Mouse (Mus musculus): ENCODE measurements around the gene Elmo1. TPM values are rescaled to one million over a fixed set of nuclear protein-coding genes. Genes with fewer than 3 reads are reported as not detected.

Gene Elmo1
- polyA plus RNA-seq, 1 experiment: 0.40 TPM

DNA sequence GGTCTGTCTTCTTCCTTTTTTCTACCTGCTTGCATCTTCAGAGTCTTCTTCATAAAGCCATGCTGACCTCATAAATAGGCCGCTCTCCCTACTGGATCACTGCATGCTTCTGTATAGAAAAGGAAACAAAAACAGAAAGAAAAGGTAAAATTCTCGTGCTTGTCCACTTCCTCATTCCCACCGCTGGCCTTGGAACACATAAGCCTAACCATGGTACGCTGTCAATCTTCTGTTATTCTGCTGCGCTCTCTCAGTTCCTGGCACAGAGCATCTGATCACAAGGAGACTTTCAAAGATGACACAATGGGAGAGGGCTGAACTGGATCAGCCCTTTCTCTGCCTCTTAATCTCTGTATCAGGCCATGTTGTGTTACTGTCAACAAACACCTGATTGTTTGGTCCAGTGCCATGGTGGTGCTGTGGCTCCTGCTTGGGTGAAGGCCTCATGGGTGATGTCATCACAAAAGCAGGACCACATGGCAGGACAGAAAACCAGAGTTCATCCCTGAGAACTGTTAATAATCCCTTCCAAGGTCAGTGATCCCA lies 17.6 kb downstream of the Elmo1 start:
- H3K4me2 ChIP-seq (ENCODE audit: low read depth): no peak overlapping the region
- H3K4me3 ChIP-seq: no peak overlapping the region
- no peak for TF ChIP-seq REST (IDR thresholded peaks at IDR 0.05; ENCODE audit: insufficient read depth, insufficient read length)
- TF ChIP-seq TCF12 (IDR thresholded peaks at IDR 0.05; ENCODE audit: insufficient read depth, poor library complexity, severe bottlenecking): no peak
- no peak for TF ChIP-seq POLR2AphosphoS2 (IDR thresholded peaks at IDR 0.05; ENCODE audit: insufficient read length, low read depth)
- no peak for TF ChIP-seq USF1 (IDR thresholded peaks at IDR 0.05; ENCODE audit: low read depth)
- no peak for TF ChIP-seq MYOD1 (IDR thresholded peaks at IDR 0.05; ENCODE audit: control insufficient read depth in 1 of 3, insufficient read length in 2 of 3, low read depth in 2 of 3)
- TF ChIP-seq TCF3 (IDR thresholded peaks at IDR 0.05; ENCODE audit: insufficient read length, low read depth): no peak
- no peak for TF ChIP-seq MYOG (IDR thresholded peaks at IDR 0.05; ENCODE audit: control insufficient read depth in 1 of 3, insufficient read depth in 1 of 3, insufficient read length in 2 of 3, low read depth in 2 of 3)
- no peak for TF ChIP-seq E2F4 (IDR thresholded peaks at IDR 0.05; ENCODE audit: insufficient read depth)
- no peak for TF ChIP-seq MAX (IDR thresholded peaks at IDR 0.05; ENCODE audit: low read depth)
- no peak for TF ChIP-seq POLR2A (IDR thresholded peaks at IDR 0.05; ENCODE audit: insufficient read length, low read depth)
- TF ChIP-seq CEBPB (IDR thresholded peaks at IDR 0.05; ENCODE audit: insufficient read depth, poor library complexity, severe bottlenecking): no peak
- TF ChIP-seq SRF (IDR thresholded peaks at IDR 0.05; ENCODE audit: control insufficient read depth, insufficient read length, low read depth): no peak
- H3ac ChIP-seq (ENCODE audit: control insufficient read depth, insufficient read length): no peak overlapping the region
- H3K79me2 ChIP-seq (ENCODE audit: control insufficient read depth, insufficient read depth): no peaks in the 10 kb centered on the region
- H3K36me3 ChIP-seq (ENCODE audit: control insufficient read depth, insufficient read depth): no peaks in the 10 kb centered on the region
- no peaks in the 10 kb centered on the region for H3K27me3 ChIP-seq (ENCODE audit: control insufficient read depth, insufficient read depth, insufficient read length)

DNA sequence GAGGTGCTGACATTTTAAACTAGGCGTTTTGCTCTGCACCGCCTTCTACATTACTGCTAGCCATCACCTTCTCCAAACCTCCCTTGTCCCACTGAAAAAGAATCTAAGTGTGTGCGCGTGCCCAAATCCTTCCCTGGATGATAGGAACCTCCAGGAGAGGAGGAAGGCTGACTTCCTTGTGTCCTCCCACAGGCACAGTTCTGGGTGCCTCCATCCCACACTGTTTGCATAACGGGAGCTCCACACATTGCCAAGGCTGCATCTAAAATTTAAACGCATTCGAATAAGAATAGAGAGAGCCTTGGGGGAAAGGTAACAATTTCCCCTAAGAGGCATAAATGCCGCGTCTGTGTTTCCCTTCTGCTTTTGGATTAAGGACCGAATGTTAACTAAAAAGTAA lies 18.6 kb downstream of the Elmo1 start:
- Histone ChIP-seq H3K4me3 (no peak overlapping the region), H3K4me2 (ENCODE audit: low read depth) (no peak overlapping the region), H3K79me2 (ENCODE audit: control insufficient read depth, insufficient read depth) (no peaks in the 10 kb centered on the region), H3K36me3 (ENCODE audit: control insufficient read depth, insufficient read depth) (no peaks in the 10 kb centered on the region), H3K27me3 (ENCODE audit: control insufficient read depth, insufficient read depth, insufficient read length) (no peaks in the 10 kb centered on the region), H3ac (ENCODE audit: control insufficient read depth, insufficient read length) (no peak overlapping the region)
- TF ChIP-seq POLR2AphosphoS2 (IDR thresholded peaks at IDR 0.05; ENCODE audit: insufficient read length, low read depth) (no peak), TCF3 (IDR thresholded peaks at IDR 0.05; ENCODE audit: insufficient read length, low read depth) (no peak), REST (IDR thresholded peaks at IDR 0.05; ENCODE audit: insufficient read depth, insufficient read length) (no peak), POLR2A (IDR thresholded peaks at IDR 0.05; ENCODE audit: insufficient read length, low read depth) (no peak), E2F4 (IDR thresholded peaks at IDR 0.05; ENCODE audit: insufficient read depth) (no peak), MAX (IDR thresholded peaks at IDR 0.05; ENCODE audit: low read depth) (no peak), USF1 (IDR thresholded peaks at IDR 0.05; ENCODE audit: low read depth) (no peak), TCF12 (IDR thresholded peaks at IDR 0.05; ENCODE audit: insufficient read depth, poor library complexity, severe bottlenecking) (no peak), MYOD1 (IDR thresholded peaks at IDR 0.05; ENCODE audit: control insufficient read depth in 1 of 3, insufficient read length in 2 of 3, low read depth in 2 of 3) (no peak), SRF (IDR thresholded peaks at IDR 0.05; ENCODE audit: control insufficient read depth, insufficient read length, low read depth) (no peak), MYOG (IDR thresholded peaks at IDR 0.05; ENCODE audit: control insufficient read depth in 1 of 3, insufficient read depth in 1 of 3, insufficient read length in 2 of 3, low read depth in 2 of 3) (no peak), CEBPB (IDR thresholded peaks at IDR 0.05; ENCODE audit: insufficient read depth, poor library complexity, severe bottlenecking) (no peak)

DNA sequence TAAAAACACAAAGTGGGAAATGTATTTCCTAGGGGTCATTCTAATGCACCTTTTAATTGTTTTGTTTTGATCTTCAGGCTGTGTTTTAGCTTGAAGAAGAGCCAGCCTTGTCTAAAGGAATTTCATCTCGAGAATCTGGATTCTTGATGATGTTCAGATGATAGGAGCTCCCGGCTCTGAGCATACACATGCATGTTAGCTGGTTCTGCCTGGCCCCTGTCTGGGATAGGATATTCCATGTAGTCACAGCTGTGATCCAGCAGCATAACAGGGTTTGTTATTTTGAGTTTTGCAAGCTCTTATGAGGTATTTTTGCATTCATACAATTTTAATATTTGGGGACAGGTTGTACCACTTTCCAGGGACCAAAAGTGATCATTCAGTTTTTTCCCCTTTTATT lies 19.1 kb downstream of the Elmo1 start:
- TF ChIP-seq TCF3 (IDR thresholded peaks at IDR 0.05; ENCODE audit: insufficient read length, low read depth) (no peak), MYOG (IDR thresholded peaks at IDR 0.05; ENCODE audit: control insufficient read depth in 1 of 3, insufficient read depth in 1 of 3, insufficient read length in 2 of 3, low read depth in 2 of 3) (no peak), POLR2A (IDR thresholded peaks at IDR 0.05; ENCODE audit: insufficient read length, low read depth) (no peak), TCF12 (IDR thresholded peaks at IDR 0.05; ENCODE audit: insufficient read depth, poor library complexity, severe bottlenecking) (no peak), MYOD1 (IDR thresholded peaks at IDR 0.05; ENCODE audit: control insufficient read depth in 1 of 3, insufficient read length in 2 of 3, low read depth in 2 of 3) (no peak), E2F4 (IDR thresholded peaks at IDR 0.05; ENCODE audit: insufficient read depth) (no peak), CEBPB (IDR thresholded peaks at IDR 0.05; ENCODE audit: insufficient read depth, poor library complexity, severe bottlenecking) (no peak), REST (IDR thresholded peaks at IDR 0.05; ENCODE audit: insufficient read depth, insufficient read length) (no peak), SRF (IDR thresholded peaks at IDR 0.05; ENCODE audit: control insufficient read depth, insufficient read length, low read depth) (no peak), MAX (IDR thresholded peaks at IDR 0.05; ENCODE audit: low read depth) (no peak), POLR2AphosphoS2 (IDR thresholded peaks at IDR 0.05; ENCODE audit: insufficient read length, low read depth) (no peak), USF1 (IDR thresholded peaks at IDR 0.05; ENCODE audit: low read depth) (no peak)
- Histone ChIP-seq H3ac (ENCODE audit: control insufficient read depth, insufficient read length) (no peak overlapping the region), H3K27me3 (ENCODE audit: control insufficient read depth, insufficient read depth, insufficient read length) (no peaks in the 10 kb centered on the region), H3K4me2 (ENCODE audit: low read depth) (no peak overlapping the region), H3K36me3 (ENCODE audit: control insufficient read depth, insufficient read depth) (no peaks in the 10 kb centered on the region), H3K4me3 (no peak overlapping the region), H3K79me2 (ENCODE audit: control insufficient read depth, insufficient read depth) (no peaks in the 10 kb centered on the region)

DNA sequence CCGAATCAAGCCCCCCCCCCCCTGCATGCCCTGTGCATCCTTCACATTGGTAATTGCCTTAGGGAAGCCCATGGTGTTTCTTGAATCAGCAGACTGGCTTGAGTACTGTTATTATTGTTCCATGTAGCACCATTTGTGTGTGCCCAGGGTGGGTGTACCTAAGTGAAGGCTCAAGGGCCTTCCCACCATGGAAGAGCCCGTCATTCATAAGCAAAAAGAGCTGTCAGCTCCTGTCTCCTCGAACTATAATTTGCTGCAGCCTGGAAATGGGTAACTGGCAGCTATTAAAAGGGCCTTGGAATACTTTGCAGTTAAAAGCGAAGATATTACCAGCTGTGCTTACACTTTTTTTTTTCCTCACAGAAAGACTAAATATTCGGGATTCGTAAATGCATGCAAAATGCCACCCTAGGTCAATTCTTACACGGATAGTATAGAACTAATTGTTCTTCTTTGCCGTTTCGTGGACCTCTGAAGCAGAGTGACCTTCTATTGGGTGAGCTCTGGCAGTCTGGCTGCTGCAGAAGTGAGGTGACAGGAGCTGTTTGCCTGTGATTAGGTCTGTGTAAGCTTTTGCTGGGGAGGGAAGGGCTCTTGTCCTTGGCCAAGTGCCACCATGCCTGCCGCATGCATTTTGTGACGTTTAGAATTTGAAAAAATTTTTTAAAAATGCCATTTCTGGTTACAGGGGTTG lies 19.7 kb downstream of the Elmo1 start:
- H3ac ChIP-seq (ENCODE audit: control insufficient read depth, insufficient read length): no peak overlapping the region
- TF ChIP-seq E2F4 (IDR thresholded peaks at IDR 0.05; ENCODE audit: insufficient read depth) (no peak), REST (IDR thresholded peaks at IDR 0.05; ENCODE audit: insufficient read depth, insufficient read length) (no peak), POLR2AphosphoS2 (IDR thresholded peaks at IDR 0.05; ENCODE audit: insufficient read length, low read depth) (no peak), MYOG (IDR thresholded peaks at IDR 0.05; ENCODE audit: control insufficient read depth in 1 of 3, insufficient read depth in 1 of 3, insufficient read length in 2 of 3, low read depth in 2 of 3) (no peak), TCF12 (IDR thresholded peaks at IDR 0.05; ENCODE audit: insufficient read depth, poor library complexity, severe bottlenecking) (no peak), MAX (IDR thresholded peaks at IDR 0.05; ENCODE audit: low read depth) (no peak), TCF3 (IDR thresholded peaks at IDR 0.05; ENCODE audit: insufficient read length, low read depth) (no peak)
- no peak overlapping the region for H3K4me2 ChIP-seq (ENCODE audit: low read depth)
- no peaks in the 10 kb centered on the region for H3K27me3 ChIP-seq (ENCODE audit: control insufficient read depth, insufficient read depth, insufficient read length)
- no peak overlapping the region for H3K4me3 ChIP-seq
- no peaks in the 10 kb centered on the region for H3K79me2 ChIP-seq (ENCODE audit: control insufficient read depth, insufficient read depth)
- no peaks in the 10 kb centered on the region for H3K36me3 ChIP-seq (ENCODE audit: control insufficient read depth, insufficient read depth)
